Mouse (Mus musculus) kidney, adult 8-10 months (tissue): ENCODE measurements around the gene AA986860.

ENCODE experiments used
- DNase-seq, 2 experiments: peaks; one replicate each; pipeline ENCODE4 v3.0.0; 2022

AA986860 gene

GRCm38 (mm10) chr1:130776645-130777044, 44.9 kb downstream of the AA986860 start:
- DNase-seq = no peak

- DNase-seq = no peak
These were observed 48.1 kb downstream of the AA986860 start for GRCm38 (mm10) chr1:130779867-130780266.

GRCm38 (mm10) chr1:130784054-130784453, 52.3 kb downstream of the AA986860 start:
- no peak for DNase-seq

GRCm38 (mm10) chr1:130787001-130787400, 55.2 kb downstream of the AA986860 start:
- DNase-seq = peak in 1 of 2 experiments; percentile 49

GRCm38 (mm10) chr1:130789512-130790451, 58.0 kb downstream of the AA986860 start:
- DNase-seq = no peak
